17 mouse cellular contexts compared by ENCODE assay signal in the genomic region with DNA sequence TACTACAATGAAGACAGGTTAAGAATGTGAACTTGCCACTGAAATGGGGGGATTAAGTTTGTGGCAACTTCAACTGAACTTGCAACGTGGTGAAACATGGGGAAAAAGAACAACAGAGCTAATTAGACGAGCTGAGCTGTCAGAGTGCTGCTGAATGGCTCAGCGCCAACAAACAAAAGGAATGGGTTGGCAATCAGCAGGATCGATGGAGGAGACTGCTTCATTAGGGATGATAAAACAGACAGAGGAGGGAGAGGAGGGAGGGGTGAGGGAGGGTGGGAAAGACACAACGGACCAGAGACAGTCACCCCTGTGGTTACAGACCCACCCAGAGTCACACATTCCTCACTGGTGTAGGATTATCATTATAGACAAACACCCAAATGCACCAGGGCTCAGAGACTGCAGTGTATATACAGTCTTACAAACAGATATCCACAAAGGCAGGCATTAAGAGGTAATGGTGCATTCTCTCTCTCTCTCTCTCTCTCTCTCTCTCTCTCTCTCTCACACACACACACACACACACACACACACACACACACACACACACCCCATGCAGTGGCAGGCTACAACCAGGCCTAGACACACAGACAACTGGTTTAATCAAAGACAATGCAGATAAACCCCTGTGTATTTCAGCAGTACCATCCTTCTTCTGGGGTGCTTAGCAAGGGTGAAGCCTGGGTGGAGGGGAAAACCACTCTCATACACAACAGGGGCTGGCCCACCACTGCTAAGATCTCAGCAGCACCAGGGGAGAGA. TPM values are rescaled to one million over a fixed set of nuclear protein-coding genes. Genes with fewer than 3 reads are reported as not detected.
DNase-seq lines count a peak whose midpoint lies in the region; ATAC-seq and TF ChIP-seq lines count a peak whose summit lies in the region.
"Had no signal": no experiment of that assay in that cellular context is flagged by ENCODE, and none has a peak within 500 bp of the region (broad histone marks: within the 10 kb centered on the region; RNA-seq: fewer than 3 reads in every experiment).

No protein-coding gene starts in this region.

- ATAC-seq in forebrain, embryonic 12.5 days (ENCODE audit: low FRiP score) = peak; percentile 62
- ATAC-seq in hindbrain, postnatal 0 days = 0 out of 2 replicates have a peak, but pooled peaks have one; percentile 16
- peak; percentile 40 for ATAC-seq in midbrain, embryonic 16.5 days

- H3K4me2 ChIP-seq in forebrain, embryonic 12.5 days = no peak overlapping the region
- H3K4me2 ChIP-seq in hindbrain, postnatal 0 days (ENCODE audit: low read depth, low read length) = no peak overlapping the region
- no peak overlapping the region for H3K4me2 ChIP-seq in midbrain, embryonic 16.5 days (ENCODE audit: low read length)
- H3K4me2 ChIP-seq: embryonic facial prominence, embryonic 15.5 days; liver, embryonic 13.5 days had no signal

- H3K9ac ChIP-seq in forebrain, embryonic 12.5 days = no peak overlapping the region; the same call in 1 of the 2 replicates
- H3K9ac ChIP-seq in hindbrain, postnatal 0 days (replicated peaks; ENCODE audit: low read length) = no peak overlapping the region
- H3K9ac ChIP-seq in midbrain, embryonic 16.5 days (ENCODE audit: low read depth, low read length) = peak overlapping the region; percentile 34; the same call in 1 of the 2 replicates
- H3K9ac ChIP-seq: embryonic facial prominence, embryonic 15.5 days; liver, embryonic 13.5 days had no signal

- peaks cover 4% of the 10 kb centered on the region; the same call in 1 of the 2 replicates for H3K27me3 ChIP-seq in forebrain, embryonic 12.5 days
- H3K27me3 ChIP-seq in hindbrain, postnatal 0 days (ENCODE audit: insufficient read depth, low read length) = no peaks in the 10 kb centered on the region
- no peaks in the 10 kb centered on the region; the same call in 1 of the 2 replicates for H3K27me3 ChIP-seq in midbrain, embryonic 16.5 days (ENCODE audit: control insufficient read depth, insufficient read depth, low read depth, low read length)
- H3K27me3 ChIP-seq: embryonic facial prominence, embryonic 15.5 days; liver, embryonic 13.5 days had no signal

- peak overlapping the region; percentile 83 for H3K27ac ChIP-seq in forebrain, embryonic 12.5 days
- no peak overlapping the region for H3K27ac ChIP-seq in hindbrain, postnatal 0 days
- H3K27ac ChIP-seq in midbrain, embryonic 16.5 days (ENCODE audit: low read length) = peak overlapping the region; percentile 69
- H3K27ac ChIP-seq: embryonic facial prominence, embryonic 15.5 days; left cerebral cortex, adult 2 months; liver, embryonic 13.5 days; macrophage had no signal

- H3K4me3 ChIP-seq in forebrain, embryonic 12.5 days (replicated peaks) = no peak overlapping the region
- H3K4me3 ChIP-seq in hindbrain, postnatal 0 days (ENCODE audit: low read length) = no peak overlapping the region
- no peak overlapping the region for H3K4me3 ChIP-seq in midbrain, embryonic 16.5 days (ENCODE audit: low read depth, low read length)
- H3K4me3 ChIP-seq: embryonic facial prominence, embryonic 15.5 days; left cerebral cortex, adult 2 months; liver, embryonic 13.5 days had no signal

- intact Hi-C loops in gastrocnemius, postnatal 36 days (cut with DNase I) = loop anchor here (5.0 kb wide), 1 partner anchor 558 kb away; no protein-coding TSS in a partner anchor
- intact Hi-C loops in heart, postnatal 25 days (cut with DNase I) = loop anchor here (5.0 kb wide), 1 partner anchor 838 kb away; no protein-coding TSS in a partner anchor

- peak; percentile 33 for DNase-seq in embryo, embryonic 10.5 days (ENCODE audit: low spot score)
- no peak for DNase-seq in embryo, embryonic 11 days
- DNase-seq in hindbrain, postnatal 0 days (ENCODE audit: low spot score) = peak; percentile 56
- DNase-seq in gastrocnemius, postnatal 36 days = no peak
- DNase-seq in urinary bladder, adult 18-20 months (ENCODE audit: low spot score in 2 of 2) = no peak
- no peak for DNase-seq in heart, postnatal 25 days (ENCODE audit: low spot score)
- DNase-seq: cerebellum, adult 11-12 months; gastrocnemius, postnatal 10 days; kidney, adult 9 months; liver, embryonic 13.5 days; spleen, adult 18-20 months; thymus, adult 2 months had no signal

- peaks cover 44% of the 10 kb centered on the region for H3K4me1 ChIP-seq in forebrain, embryonic 12.5 days
- H3K4me1 ChIP-seq in hindbrain, postnatal 0 days (ENCODE audit: insufficient read depth, low read length) = peaks cover 6% of the 10 kb centered on the region
- H3K4me1 ChIP-seq in midbrain, embryonic 16.5 days (ENCODE audit: control insufficient read depth, insufficient read depth, low read length) = peaks cover 37% of the 10 kb centered on the region
- H3K4me1 ChIP-seq: liver, embryonic 13.5 days had no signal

- TF ChIP-seq CTCF in hindbrain, postnatal 0 days (IDR thresholded peaks at IDR 0.05; ENCODE audit: low read depth) = no peak

- no peaks in the 10 kb centered on the region for H3K36me3 ChIP-seq in forebrain, embryonic 12.5 days (replicated peaks)
- H3K36me3 ChIP-seq in hindbrain, postnatal 0 days (ENCODE audit: insufficient read depth, low read length) = no peaks in the 10 kb centered on the region
- H3K36me3 ChIP-seq in midbrain, embryonic 16.5 days (ENCODE audit: control insufficient read depth, insufficient read depth, low read length) = no peaks in the 10 kb centered on the region

- 0% methylated on average over 5 of the region's 5 CpGs for WGBS in forebrain, embryonic 12.5 days
- WGBS in hindbrain, postnatal 0 days = 13% methylated on average over 5 of the region's 5 CpGs
- WGBS in midbrain, embryonic 16.5 days = 5% methylated on average over 5 of the region's 5 CpGs

- no peaks in the 10 kb centered on the region for H3K9me3 ChIP-seq in forebrain, embryonic 12.5 days
- H3K9me3 ChIP-seq in hindbrain, postnatal 0 days (ENCODE audit: low read length) = no peaks in the 10 kb centered on the region
- no peaks in the 10 kb centered on the region for H3K9me3 ChIP-seq in midbrain, embryonic 16.5 days (replicated peaks; ENCODE audit: control insufficient read depth, low read length, poor library complexity, severe bottlenecking)
- H3K9me3 ChIP-seq: embryonic facial prominence, embryonic 15.5 days; liver, embryonic 13.5 days had no signal

RNA-seq across cellular contexts. Expression of a gene that starts 42.9 kb away (rescaled TPM):
- polyA plus RNA-seq in forebrain, embryonic 12.5 days (2016; fragmentation: Nextera tagmentation; extraction: Ambion mirVana) = 24.8 and 24.9 TPM in 2 replicates
- total RNA-seq in hindbrain, postnatal 0 days (2014; rRNA removed) = 10.9 and 20.1 TPM in 2 replicates
- 2.4 and 3.4 TPM in 2 replicates for polyA plus RNA-seq in hindbrain, postnatal 0 days (2015; fragmentation: Nextera tagmentation; extraction: Ambion mirVana)
- polyA plus RNA-seq in midbrain, embryonic 16.5 days (2015; fragmentation: Nextera tagmentation; extraction: Ambion mirVana) = 4.2 and 5.3 TPM in 2 replicates
- total RNA-seq in gastrocnemius, postnatal 36 days (2021) = under 1 TPM; 0.07 to 0.28 TPM
- 1 to 10 TPM in 1 of 2 experiments, under 1 TPM in 1; 0.78 to 1.0 TPM for total RNA-seq in heart, postnatal 25 days (2021)
- polyA plus RNA-seq: macrophage had no signal

Comparison
In these comparisons a context has a peak if more than half of its experiments do, and no peak if none do; other contexts are left out.
1. DNase-seq: peak in embryo, embryonic 10.5 days (single experiment) and hindbrain, postnatal 0 days (single experiment); none in embryo, embryonic 11 days (single experiment), gastrocnemius, postnatal 36 days (0 of 2), urinary bladder, adult 18-20 months (0 of 2) and heart, postnatal 25 days (single experiment).
2. Peak in every context shown above with its lines, with median percentiles within 50 percentile points of each other: ATAC-seq.